In the genomic region with DNA sequence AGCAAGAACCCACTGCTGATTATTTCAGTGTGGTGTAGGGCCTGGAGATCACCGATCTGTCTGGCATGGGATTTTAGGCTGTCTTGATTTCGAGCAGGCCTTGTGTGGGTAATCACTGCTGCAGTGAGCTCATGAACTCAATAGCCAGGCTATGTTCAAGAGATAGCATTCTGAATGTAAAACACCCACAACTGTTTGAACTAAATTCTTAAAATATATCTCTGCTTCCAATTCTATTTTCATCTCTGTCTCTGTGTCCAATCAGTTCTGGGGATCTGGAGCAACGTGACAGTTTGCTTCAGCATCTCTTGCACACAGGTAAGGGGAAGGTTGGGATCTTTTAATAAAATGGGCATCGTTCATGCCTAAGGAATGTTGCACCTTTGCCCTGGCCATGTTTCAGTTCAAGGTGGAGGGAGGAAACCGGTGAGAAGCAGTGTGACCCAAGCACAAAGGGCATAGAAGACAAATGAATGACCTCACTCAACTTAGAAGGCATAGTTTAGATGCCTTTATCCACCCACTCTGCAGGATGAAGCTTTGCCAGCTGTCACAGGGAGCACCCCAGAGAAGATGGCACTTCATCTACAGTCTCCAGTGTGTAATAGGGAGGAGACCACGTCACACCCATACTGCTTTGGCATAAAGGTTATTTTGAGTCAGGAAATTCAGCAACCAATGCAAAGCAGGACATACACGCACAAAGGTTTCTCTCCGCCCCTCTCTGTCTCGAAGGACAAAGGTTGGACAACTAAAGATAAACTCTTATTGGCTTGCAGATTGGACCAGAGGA, we compare ENCODE assay signal across 9 mouse cellular contexts. TPM values are rescaled to one million over a fixed set of nuclear protein-coding genes. Genes with fewer than 3 reads are reported as not detected.
DNase-seq lines count a peak whose midpoint lies in the region; ATAC-seq lines count a peak whose summit lies in the region.
"Had no signal": no experiment of that assay in that cellular context is flagged by ENCODE, and none has a peak within 500 bp of the region (broad histone marks: within the 10 kb centered on the region; RNA-seq: fewer than 3 reads in every experiment).

No protein-coding gene starts in this region.

- H3K4me2 ChIP-seq in heart, embryonic 13.5 days = peak overlapping the region; percentile 80
- H3K4me2 ChIP-seq in embryonic facial prominence, embryonic 15.5 days (replicated peaks) = peak overlapping the region; percentile 57
- H3K4me2 ChIP-seq in kidney, embryonic 16.5 days (replicated peaks; ENCODE audit: low read depth, low read length) = peak overlapping the region; percentile 72
- H3K4me2 ChIP-seq in midbrain, embryonic 15.5 days = peak overlapping the region; percentile 62

- peak overlapping the region; percentile 79 for H3K9ac ChIP-seq in heart, embryonic 13.5 days
- no peak overlapping the region for H3K9ac ChIP-seq in embryonic facial prominence, embryonic 15.5 days
- H3K9ac ChIP-seq in kidney, embryonic 16.5 days (replicated peaks; ENCODE audit: low read length) = no peak overlapping the region
- H3K9ac ChIP-seq in midbrain, embryonic 15.5 days = peak overlapping the region; percentile 41

- H3K27me3 ChIP-seq in heart, embryonic 13.5 days (replicated peaks) = no peaks in the 10 kb centered on the region
- H3K27me3 ChIP-seq in embryonic facial prominence, embryonic 15.5 days = no peaks in the 10 kb centered on the region
- no peaks in the 10 kb centered on the region for H3K27me3 ChIP-seq in kidney, embryonic 16.5 days (ENCODE audit: insufficient read depth, low read length)
- no peaks in the 10 kb centered on the region for H3K27me3 ChIP-seq in midbrain, embryonic 15.5 days (replicated peaks)

- ATAC-seq in heart, embryonic 13.5 days (ENCODE audit: extremely low read depth, insufficient number of reproducible peaks, low FRiP score, low TSS enrichment) = no peak
- no peak for ATAC-seq in embryonic facial prominence, embryonic 15.5 days (ENCODE audit: insufficient number of reproducible peaks, low FRiP score, low TSS enrichment, low read depth)
- no peak for ATAC-seq in kidney, embryonic 16.5 days (ENCODE audit: low FRiP score, low TSS enrichment)
- no peak for ATAC-seq in midbrain, embryonic 15.5 days (replicated peaks)

- 35% methylated on average over 9 of the region's 9 CpGs for WGBS in heart, embryonic 13.5 days
- WGBS in embryonic facial prominence, embryonic 15.5 days = 53% methylated on average over 9 of the region's 9 CpGs
- WGBS in kidney, embryonic 16.5 days = 59% methylated on average over 9 of the region's 9 CpGs
- WGBS in midbrain, embryonic 15.5 days = 50% methylated on average over 9 of the region's 9 CpGs

- DNase-seq in heart, adult 8-10 months (ENCODE audit: low spot score) = no peak
- DNase-seq in MN1 (ENCODE audit: low spot score) = peak; percentile 24
- no peak for DNase-seq in gastrocnemius, adult 18-20 months (ENCODE audit: low spot score)
- DNase-seq in layer of hippocampus, adult 11-12 months (ENCODE audit: low spot score) = no peak

- H3K9me3 ChIP-seq in heart, embryonic 13.5 days = no peaks in the 10 kb centered on the region
- H3K9me3 ChIP-seq in embryonic facial prominence, embryonic 15.5 days (replicated peaks) = no peaks in the 10 kb centered on the region
- no peaks in the 10 kb centered on the region for H3K9me3 ChIP-seq in kidney, embryonic 16.5 days (ENCODE audit: low read length)
- no peaks in the 10 kb centered on the region for H3K9me3 ChIP-seq in midbrain, embryonic 15.5 days

- peaks cover 42% of the 10 kb centered on the region for H3K4me1 ChIP-seq in heart, embryonic 13.5 days
- H3K4me1 ChIP-seq in embryonic facial prominence, embryonic 15.5 days = peaks cover 13% of the 10 kb centered on the region
- H3K4me1 ChIP-seq in kidney, embryonic 16.5 days (ENCODE audit: insufficient read depth, low read length) = peaks cover 19% of the 10 kb centered on the region
- peaks cover 30% of the 10 kb centered on the region for H3K4me1 ChIP-seq in midbrain, embryonic 15.5 days

- H3K4me3 ChIP-seq in heart, embryonic 13.5 days = peak overlapping the region; percentile 63
- peak overlapping the region; percentile 58 for H3K4me3 ChIP-seq in embryonic facial prominence, embryonic 15.5 days (replicated peaks)
- H3K4me3 ChIP-seq in kidney, embryonic 16.5 days (ENCODE audit: low read length) = peak overlapping the region; percentile 77
- peak overlapping the region; percentile 71 for H3K4me3 ChIP-seq in midbrain, embryonic 15.5 days

- H3K36me3 ChIP-seq in heart, embryonic 13.5 days = no peaks in the 10 kb centered on the region
- no peaks in the 10 kb centered on the region for H3K36me3 ChIP-seq in embryonic facial prominence, embryonic 15.5 days
- no peaks in the 10 kb centered on the region for H3K36me3 ChIP-seq in kidney, embryonic 16.5 days (ENCODE audit: insufficient read depth, low read length)
- H3K36me3 ChIP-seq in midbrain, embryonic 15.5 days (replicated peaks) = no peaks in the 10 kb centered on the region

- H3K27ac ChIP-seq in heart, embryonic 13.5 days (replicated peaks) = peak overlapping the region; percentile 74
- no peak overlapping the region; the same call in 1 of the 2 replicates for H3K27ac ChIP-seq in embryonic facial prominence, embryonic 15.5 days (replicated peaks)
- H3K27ac ChIP-seq in kidney, embryonic 16.5 days (ENCODE audit: low read length) = no peak overlapping the region
- peak overlapping the region; percentile 84 for H3K27ac ChIP-seq in midbrain, embryonic 15.5 days

RNA-seq across cellular contexts. Expression of a gene that starts 36.7 kb away (rescaled TPM):
- polyA plus RNA-seq in heart, embryonic 13.5 days (2015; fragmentation: Nextera tagmentation; extraction: Ambion mirVana) = not detected in 2 replicates
- not detected for total RNA-seq in heart, adult 8-10 months (2022)
- polyA plus RNA-seq in embryonic facial prominence, embryonic 15.5 days (2015; fragmentation: Nextera tagmentation; extraction: Ambion mirVana) = 0.04 TPM in 1 of 2 replicates, not detected in the other
- polyA plus RNA-seq in kidney, embryonic 16.5 days (2015; fragmentation: Nextera tagmentation; extraction: Ambion mirVana) = not detected in 2 replicates
- not detected in 2 replicates for polyA plus RNA-seq in midbrain, embryonic 15.5 days (2015; fragmentation: Nextera tagmentation; extraction: Ambion mirVana)
- not detected for total RNA-seq in gastrocnemius, adult 18-20 months (2021)
- total RNA-seq: neutrophil, adult 5-6 weeks had no signal

RNA-seq across cellular contexts. Expression of a gene that starts 38.7 kb away (rescaled TPM):
- 4.2 and 4.8 TPM in 2 replicates for polyA plus RNA-seq in heart, embryonic 13.5 days (2015; fragmentation: Nextera tagmentation; extraction: Ambion mirVana)
- 100 to 1,000 TPM in 1 of 4 experiments, 10 to 100 TPM in 3; 90.7 to 106 (median 95.9) TPM for total RNA-seq in heart, adult 8-10 months (2022)
- polyA plus RNA-seq in embryonic facial prominence, embryonic 15.5 days (2015; fragmentation: Nextera tagmentation; extraction: Ambion mirVana) = 4.5 and 5.4 TPM in 2 replicates
- polyA plus RNA-seq in kidney, embryonic 16.5 days (2015; fragmentation: Nextera tagmentation; extraction: Ambion mirVana) = 4.1 and 4.2 TPM in 2 replicates
- 3.9 and 4.0 TPM in 2 replicates for polyA plus RNA-seq in midbrain, embryonic 15.5 days (2015; fragmentation: Nextera tagmentation; extraction: Ambion mirVana)
- 10 to 100 TPM; 53.4 to 56.3 TPM for total RNA-seq in gastrocnemius, adult 18-20 months (2021)

RNA-seq across cellular contexts. Expression of a gene that starts 58.1 kb away (rescaled TPM):
- not detected in 2 replicates for polyA plus RNA-seq in heart, embryonic 13.5 days (2015; fragmentation: Nextera tagmentation; extraction: Ambion mirVana)
- total RNA-seq in heart, adult 8-10 months (2022) = not detected
- polyA plus RNA-seq in embryonic facial prominence, embryonic 15.5 days (2015; fragmentation: Nextera tagmentation; extraction: Ambion mirVana) = not detected in 2 replicates
- not detected in 2 replicates for polyA plus RNA-seq in kidney, embryonic 16.5 days (2015; fragmentation: Nextera tagmentation; extraction: Ambion mirVana)
- not detected in 2 replicates for polyA plus RNA-seq in midbrain, embryonic 15.5 days (2015; fragmentation: Nextera tagmentation; extraction: Ambion mirVana)
- not detected for total RNA-seq in gastrocnemius, adult 18-20 months (2021)
- total RNA-seq: neutrophil, adult 5-6 weeks had no signal

Comparison
In these comparisons a context has a peak if more than half of its experiments do, and no peak if none do; other contexts are left out.
1. H3K27ac ChIP-seq: peak in heart, embryonic 13.5 days (single experiment) and midbrain, embryonic 15.5 days (single experiment); none in embryonic facial prominence, embryonic 15.5 days (single experiment) and kidney, embryonic 16.5 days (single experiment).
2. H3K9ac ChIP-seq: peak in heart, embryonic 13.5 days (single experiment) and midbrain, embryonic 15.5 days (single experiment); none in embryonic facial prominence, embryonic 15.5 days (single experiment) and kidney, embryonic 16.5 days (single experiment).
3. Peak in every context shown above with its lines, with median percentiles within 50 percentile points of each other: H3K4me2 ChIP-seq and H3K4me3 ChIP-seq.